Comparison of ENCODE assay signal across 8 mouse cellular contexts in genomic region chr9:99153655-99154054, GRCm38 (mm10). TPM values are rescaled to one million over a fixed set of nuclear protein-coding genes. Genes with fewer than 3 reads are reported as not detected.
A peak's percentile ranks its signal among the peaks of the same experiment; 100 is the strongest.
DNase-seq lines count a peak whose midpoint lies in the region; ATAC-seq lines count a peak whose summit lies in the region.

No protein-coding gene starts in this region.

- no peaks in the 10 kb centered on the region for H3K9me3 ChIP-seq in midbrain, embryonic 14.5 days (ENCODE audit: control insufficient read depth, low read length)
- no peaks in the 10 kb centered on the region for H3K9me3 ChIP-seq in midbrain, embryonic 11.5 days (ENCODE audit: control insufficient read depth, low read length)
- no peaks in the 10 kb centered on the region for H3K9me3 ChIP-seq in forebrain, embryonic 15.5 days

- no peak overlapping the region for H3K4me2 ChIP-seq in midbrain, embryonic 14.5 days (ENCODE audit: low read length)
- no peak overlapping the region for H3K4me2 ChIP-seq in midbrain, embryonic 11.5 days
- H3K4me2 ChIP-seq in forebrain, embryonic 15.5 days (replicated peaks) = no peak overlapping the region

- H3K4me1 ChIP-seq in midbrain, embryonic 14.5 days (ENCODE audit: control insufficient read depth, insufficient read depth, low read length) = no peaks in the 10 kb centered on the region
- H3K4me1 ChIP-seq in midbrain, embryonic 11.5 days (ENCODE audit: control insufficient read depth, insufficient read depth, low read length) = no peaks in the 10 kb centered on the region
- peaks cover 10% of the 10 kb centered on the region; the same call in 1 of the 2 replicates for H3K4me1 ChIP-seq in forebrain, embryonic 15.5 days

- no peaks in the 10 kb centered on the region for H3K27me3 ChIP-seq in midbrain, embryonic 14.5 days (ENCODE audit: control insufficient read depth, insufficient read depth, low read length)
- no peaks in the 10 kb centered on the region for H3K27me3 ChIP-seq in midbrain, embryonic 11.5 days (ENCODE audit: control insufficient read depth, insufficient read depth, low read length)
- no peaks in the 10 kb centered on the region for H3K27me3 ChIP-seq in forebrain, embryonic 15.5 days

- 13% methylated on average over 3 of the region's 3 CpGs for WGBS in midbrain, embryonic 14.5 days
- WGBS in midbrain, embryonic 11.5 days = 27% methylated on average over 3 of the region's 3 CpGs
- 10% methylated on average over 3 of the region's 3 CpGs for WGBS in forebrain, embryonic 15.5 days

- no peaks in the 10 kb centered on the region for H3K36me3 ChIP-seq in midbrain, embryonic 14.5 days (ENCODE audit: control insufficient read depth, insufficient read depth, low read length)
- no peaks in the 10 kb centered on the region for H3K36me3 ChIP-seq in midbrain, embryonic 11.5 days (ENCODE audit: control insufficient read depth, insufficient read depth, low read length)
- H3K36me3 ChIP-seq in forebrain, embryonic 15.5 days = no peaks in the 10 kb centered on the region

- peak; percentile 37 to 79 for DNase-seq in adrenal gland, adult (ENCODE audit: inconsistent age in 2 of 2, low spot score in 1 of 2)
- no peak for DNase-seq in adrenal gland, adult 8-10 months
- peak; percentile 74 for DNase-seq in midbrain, embryonic 14.5 days
- DNase-seq in midbrain, embryonic 11.5 days (ENCODE audit: low spot score, missing footprints) = no peak
- peak; percentile 83 for DNase-seq in lung, postnatal 10 days
- no peak for DNase-seq in layer of hippocampus, postnatal 36 days
- no peak for DNase-seq in natural killer cell, adult 2 months (ENCODE audit: low spot score in 2 of 2)

- H3K27ac ChIP-seq in midbrain, embryonic 14.5 days (replicated peaks; ENCODE audit: low read depth, low read length) = no peak overlapping the region
- no peak overlapping the region for H3K27ac ChIP-seq in midbrain, embryonic 11.5 days (ENCODE audit: low read depth, low read length)
- peak overlapping the region; percentile 38 for H3K27ac ChIP-seq in forebrain, embryonic 15.5 days (replicated peaks)

- no peak overlapping the region for H3K9ac ChIP-seq in midbrain, embryonic 14.5 days (replicated peaks; ENCODE audit: low read length)
- no peak overlapping the region for H3K9ac ChIP-seq in midbrain, embryonic 11.5 days (ENCODE audit: low read length)
- no peak overlapping the region for H3K9ac ChIP-seq in forebrain, embryonic 15.5 days (replicated peaks)

- no peak overlapping the region for H3K4me3 ChIP-seq in midbrain, embryonic 14.5 days (replicated peaks; ENCODE audit: low read depth, low read length)
- no peak overlapping the region for H3K4me3 ChIP-seq in midbrain, embryonic 11.5 days (ENCODE audit: low read depth, low read length)
- no peak overlapping the region for H3K4me3 ChIP-seq in forebrain, embryonic 15.5 days

- ATAC-seq in midbrain, embryonic 14.5 days (ENCODE audit: low FRiP score, low TSS enrichment) = no peak
- ATAC-seq in midbrain, embryonic 11.5 days (ENCODE audit: low FRiP score) = no peak
- peak; percentile 55 for ATAC-seq in forebrain, embryonic 15.5 days (replicated peaks)

RNA-seq across cellular contexts. Expression of gene Pik3cb, which starts 13.2 kb away (rescaled TPM):
- total RNA-seq in adrenal gland, adult 8-10 months (2022) = 10 to 100 TPM; 18.7 to 22.3 (median 19.9) TPM
- polyA plus RNA-seq in midbrain, embryonic 14.5 days (2014; fragmentation: Nextera tagmentation; extraction: Ambion mirVana) = 4.7 and 5.9 TPM in 2 replicates
- polyA plus RNA-seq in midbrain, embryonic 11.5 days (2014; fragmentation: Nextera tagmentation; extraction: Ambion mirVana) = 1.1 and 1.4 TPM in 2 replicates
- 3.7 and 3.8 TPM in 2 replicates for polyA plus RNA-seq in forebrain, embryonic 15.5 days (2015; fragmentation: Nextera tagmentation; extraction: Ambion mirVana)
- total RNA-seq in layer of hippocampus, postnatal 36 days (2021) = 10 to 100 TPM; 27.8 to 29.2 TPM

Comparison
In these comparisons a context has a peak if more than half of its experiments do, and no peak if none do; other contexts are left out.
1. DNase-seq: peak in adrenal gland, adult (2 of 2), midbrain, embryonic 14.5 days (single experiment) and lung, postnatal 10 days (single experiment); none in adrenal gland, adult 8-10 months (single experiment), midbrain, embryonic 11.5 days (single experiment), layer of hippocampus, postnatal 36 days (0 of 2) and natural killer cell, adult 2 months (0 of 2).